Mouse (Mus musculus) E14TG2a.4 (cell line): Measurements from ENCODE around the gene Galc.

Experiments
- CTCF ChIP-seq: conservative IDR thresholded peaks from 2 replicates; pipeline ENCODE4 v1.5.1; 2014; ENCODE audit warnings: low read length
- POU5F1 ChIP-seq: IDR thresholded peaks from 2 replicates; pipeline ENCODE4 v1.6.1; 2014; ENCODE audit warnings: low read length, borderline replicate concordance

GRCm38 (mm10) chr12:98197401-98197800, 61.9 kb downstream of the Galc start:
- TF ChIP-seq POU5F1 (no peak), CTCF (no peak)
